Mouse (Mus musculus): ENCODE measurements at regions not wholly inside any gene's neighbourhood (a gene's known extent, or its start where the extent isn't known, plus 50 kb on each side); places are given as distances from the start of the nearest gene placed in this dataset.

GRCm38 (mm10) chr11:19823461-19823895, 100.7 kb upstream of the Spred2 start:
- DNase-seq (ENCODE audit: low read depth, low spot score), result peak; percentile 85

- DNase-seq (ENCODE audit: low read depth, low spot score), result no peak
Observed at GRCm38 (mm10) chr11:19826481-19827185, 97.5 kb upstream of the Spred2 start.

GRCm38 (mm10) chr11:19827996-19828395, 96.2 kb upstream of the Spred2 start:
- DNase-seq (ENCODE audit: low read depth, low spot score), result no peak

- no peak for DNase-seq (ENCODE audit: low read depth, low spot score)
Observed at GRCm38 (mm10) chr11:19828959-19829401, 95.2 kb upstream of the Spred2 start.

- peak; percentile 80 for DNase-seq (ENCODE audit: low read depth, low spot score)
Observed at GRCm38 (mm10) chr11:19829564-19830279, 94.5 kb upstream of the Spred2 start.

- peak; percentile 84 for DNase-seq (ENCODE audit: low read depth, low spot score)
Observed at GRCm38 (mm10) chr11:19830280-19831062, 93.7 kb upstream of the Spred2 start.

GRCm38 (mm10) chr11:19834561-19834960, 89.6 kb upstream of the Spred2 start:
- DNase-seq (ENCODE audit: low read depth, low spot score), result no peak

GRCm38 (mm10) chr11:19835221-19835745, 88.9 kb upstream of the Spred2 start:
- DNase-seq (ENCODE audit: low read depth, low spot score), result peak; percentile 80

- DNase-seq (ENCODE audit: low read depth, low spot score), result no peak
Observed at GRCm38 (mm10) chr11:19838932-19839331, 85.2 kb upstream of the Spred2 start.

- no peak for DNase-seq (ENCODE audit: low read depth, low spot score)
Observed at GRCm38 (mm10) chr11:19843084-19843483, 81.1 kb upstream of the Spred2 start.

- DNase-seq (ENCODE audit: low read depth, low spot score), result peak; percentile 95
Observed at GRCm38 (mm10) chr11:19847910-19848309, 76.3 kb upstream of the Spred2 start.

GRCm38 (mm10) chr11:19848412-19848811, 75.8 kb upstream of the Spred2 start:
- DNase-seq (ENCODE audit: low read depth, low spot score), result no peak

GRCm38 (mm10) chr11:19849347-19849811, 74.8 kb upstream of the Spred2 start:
- DNase-seq (ENCODE audit: low read depth, low spot score), result no peak

- DNase-seq (ENCODE audit: low read depth, low spot score), result peak; percentile 90
Observed at GRCm38 (mm10) chr11:19849844-19850420, 74.2 kb upstream of the Spred2 start.

GRCm38 (mm10) chr11:19851022-19851615, 73.1 kb upstream of the Spred2 start:
- DNase-seq (ENCODE audit: low read depth, low spot score), result peak; percentile 57

GRCm38 (mm10) chr11:19861596-19861995, 62.6 kb upstream of the Spred2 start:
- DNase-seq (ENCODE audit: low read depth, low spot score), result no peak

- no peak for DNase-seq (ENCODE audit: low read depth, low spot score)
Observed at GRCm38 (mm10) chr11:19863327-19863726, 60.8 kb upstream of the Spred2 start.

GRCm38 (mm10) chr11:19866262-19866661, 57.9 kb upstream of the Spred2 start:
- DNase-seq (ENCODE audit: low read depth, low spot score), result no peak

GRCm38 (mm10) chr11:19869671-19870070, 54.5 kb upstream of the Spred2 start:
- no peak for DNase-seq (ENCODE audit: low read depth, low spot score)

GRCm38 (mm10) chr11:19870136-19870535, 54.0 kb upstream of the Spred2 start:
- no peak for DNase-seq (ENCODE audit: low read depth, low spot score)

GRCm38 (mm10) chr11:19873796-19874195, 50.4 kb upstream of the Spred2 start:
- no peak for DNase-seq (ENCODE audit: low read depth, low spot score)
